Comparison of ENCODE assay signal across 21 mouse cellular contexts in the genomic region with DNA sequence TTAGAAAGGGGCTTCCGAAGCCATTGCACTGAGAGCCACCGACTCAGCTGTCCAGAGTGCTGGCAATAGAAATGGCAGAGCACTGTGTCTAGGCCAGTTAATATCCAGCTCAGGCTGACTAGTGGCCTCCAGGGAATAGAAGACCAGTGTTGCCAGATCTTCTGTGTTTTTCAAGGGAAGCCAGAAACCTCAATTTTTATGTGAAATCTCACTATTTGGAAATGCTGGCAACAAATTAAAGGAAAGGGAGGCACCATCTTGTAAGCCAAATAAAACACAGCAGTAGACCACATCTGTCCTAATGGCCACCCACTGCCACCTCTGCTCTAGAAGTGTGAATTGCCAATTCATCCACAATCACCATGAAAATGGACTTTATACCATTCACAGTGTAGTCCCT.
DNase-seq lines count a peak whose midpoint lies in the region; TF ChIP-seq lines count a peak whose summit lies in the region.
"Had no signal": no experiment of that assay in that cellular context is flagged by ENCODE, and none has a peak within 500 bp of the region (broad histone marks: within the 10 kb centered on the region; RNA-seq: fewer than 3 reads in every experiment).

No protein-coding gene starts in this region.

- peak; percentile 42 for DNase-seq in gastrocnemius, postnatal 25 days
- no peak for DNase-seq in gastrocnemius, postnatal 14 days
- no peak for DNase-seq in layer of hippocampus, adult 2 months (ENCODE audit: low spot score in 2 of 2)
- no peak for DNase-seq in layer of hippocampus, postnatal 36 days
- DNase-seq in NIH3T3 (ENCODE audit: low read depth), result peak; percentile 48
- peak; percentile 73 for DNase-seq in skeletal muscle tissue, adult 2 months (ENCODE audit: low read depth, low spot score)
- no peak for DNase-seq in thymus, adult 18-20 months
- DNase-seq: cerebellum, adult 18-20 months; cerebellum, postnatal 14 days; kidney, adult 18-20 months; kidney, postnatal 10 days; lung, postnatal 36 days; thymus, postnatal 25 days had no signal

- H3K27ac ChIP-seq in layer of hippocampus, adult 2 months, result peak overlapping the region; percentile 14; the same call in 1 of the 2 replicates
- H3K27ac ChIP-seq: hindbrain, embryonic 14.5 days; limb, embryonic 13.5 days; liver, embryonic 15.5 days; lung, embryonic 15.5 days; midbrain, embryonic 13.5 days; neural tube, embryonic 12.5 days had no signal

- TF ChIP-seq CTCF in layer of hippocampus, adult 2 months (conservative IDR thresholded peaks at IDR 0.05), result no peak

- no peak overlapping the region for H3K4me3 ChIP-seq in layer of hippocampus, adult 2 months
- H3K4me3 ChIP-seq: heart, embryonic 12.5 days; limb, embryonic 13.5 days; liver, embryonic 15.5 days; lung, embryonic 15.5 days; megakaryocyte, embryonic 14.5 days; midbrain, embryonic 13.5 days; neural tube, embryonic 12.5 days had no signal

- intact Hi-C loops in gastrocnemius, postnatal 14 days (cut with DNase I; ENCODE audit: low total_unique reads), result loop anchor here (10.0 kb wide), 1 partner anchor 515 kb away; no protein-coding TSS in a partner anchor

Comparison
In these comparisons a context has a peak if more than half of its experiments do, and no peak if none do; other contexts are left out.
1. DNase-seq: peak in gastrocnemius, postnatal 25 days (single experiment), NIH3T3 (single experiment) and skeletal muscle tissue, adult 2 months (single experiment); none in gastrocnemius, postnatal 14 days (single experiment), layer of hippocampus, adult 2 months (0 of 2), layer of hippocampus, postnatal 36 days (0 of 2) and thymus, adult 18-20 months (0 of 2).